Mouse (Mus musculus): Measurements from ENCODE around the gene Acvr1.

DNA sequence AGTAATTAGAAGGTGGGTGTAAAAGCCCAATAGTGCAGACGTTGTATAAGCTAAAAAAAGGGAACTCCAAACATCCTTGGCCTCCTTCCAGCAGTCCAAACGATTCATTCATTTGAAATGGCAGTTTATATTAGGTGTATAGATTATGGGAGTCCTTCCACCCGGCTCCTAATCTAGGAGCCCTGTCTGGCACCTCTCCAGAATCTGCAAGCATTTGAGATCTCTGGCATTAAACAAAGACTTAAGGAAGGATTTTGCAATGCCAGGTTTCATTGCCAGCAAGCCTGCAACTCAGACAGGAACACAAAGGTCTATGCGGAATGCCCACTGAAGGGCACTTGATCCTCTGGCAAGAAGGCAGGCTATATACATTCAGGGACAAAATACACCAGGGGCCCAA lies 81.8 kb downstream of the Acvr1 start:
- TF ChIP-seq CTCF (IDR thresholded peaks at IDR 0.05; ENCODE audit: low read depth), result no peak
- TF ChIP-seq EP300 (IDR thresholded peaks at IDR 0.05; ENCODE audit: low read depth), result no peak

Measured in liver, postnatal 0 days (tissue).